Mouse (Mus musculus): ENCODE data around the gene Dpf3. TPM values are rescaled to one million over a fixed set of nuclear protein-coding genes. Genes with fewer than 3 reads are reported as not detected.

Dpf3 gene
- polyA plus RNA-seq, 1 experiment from 2014 or later: 6.4 TPM

DNA sequence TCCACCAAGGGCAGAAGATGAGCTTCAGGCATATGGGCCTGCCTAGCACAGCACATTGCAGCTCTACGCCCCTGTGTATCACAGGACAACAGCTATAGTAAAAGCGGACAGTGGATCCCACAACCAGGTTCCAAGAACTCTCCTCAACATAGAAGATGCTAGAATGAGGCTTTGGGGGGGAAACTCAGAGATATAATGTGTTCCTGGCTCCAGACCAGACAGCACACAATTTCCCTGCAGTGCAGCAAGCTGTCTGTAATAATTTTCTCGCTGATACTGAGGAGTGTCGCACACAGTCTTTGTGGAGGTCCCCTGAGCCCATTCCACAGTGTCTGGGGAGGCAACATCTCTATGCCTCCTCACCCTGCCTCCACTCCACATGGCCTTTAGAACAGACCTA is 146.6 kb downstream of the Dpf3 start:
- Histone ChIP-seq H3K4me1 (peaks cover 36% of the 10 kb centered on the region), H3K27ac (replicated peaks) (no peak overlapping the region), H3K27me3 (ENCODE audit: low read depth, poor library complexity, severe bottlenecking) (no peaks in the 10 kb centered on the region), H3K36me3 (no peaks in the 10 kb centered on the region), H3K9me3 (replicated peaks) (no peaks in the 10 kb centered on the region), H3K4me3 (no peak overlapping the region)
- no peak for DNase-seq (ENCODE audit: low spot score)
- 97% methylated on average over 4 of the region's 4 CpGs for WGBS

DNA sequence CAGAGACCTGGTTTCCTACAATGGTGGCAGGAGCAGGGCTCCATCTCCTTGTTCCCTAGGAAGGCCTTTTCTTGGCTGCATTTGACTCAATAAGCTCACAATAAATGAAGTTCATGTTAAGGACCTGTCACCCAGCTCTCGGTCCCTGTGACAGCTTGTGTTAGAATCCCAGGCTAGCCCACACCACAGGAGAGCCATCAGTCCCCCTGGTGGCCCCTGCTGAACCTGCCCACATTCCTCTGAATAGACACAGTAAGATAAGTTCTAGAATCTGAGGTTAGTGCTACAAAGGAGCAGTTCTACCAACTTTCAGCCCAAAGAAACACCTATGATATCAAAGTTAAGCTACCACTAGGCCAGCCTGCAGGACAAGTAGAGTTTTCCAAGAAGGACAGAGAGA is 149.2 kb downstream of the Dpf3 start:
- 85% methylated on average over 1 of the region's 1 CpGs for WGBS
- Histone ChIP-seq H3K27ac (replicated peaks) (no peak overlapping the region), H3K4me1 (peaks cover 39% of the 10 kb centered on the region), H3K9me3 (replicated peaks) (no peaks in the 10 kb centered on the region), H3K27me3 (ENCODE audit: low read depth, poor library complexity, severe bottlenecking) (no peaks in the 10 kb centered on the region), H3K36me3 (no peaks in the 10 kb centered on the region), H3K4me3 (no peak overlapping the region)
- no peak for DNase-seq (ENCODE audit: low spot score)

DNA sequence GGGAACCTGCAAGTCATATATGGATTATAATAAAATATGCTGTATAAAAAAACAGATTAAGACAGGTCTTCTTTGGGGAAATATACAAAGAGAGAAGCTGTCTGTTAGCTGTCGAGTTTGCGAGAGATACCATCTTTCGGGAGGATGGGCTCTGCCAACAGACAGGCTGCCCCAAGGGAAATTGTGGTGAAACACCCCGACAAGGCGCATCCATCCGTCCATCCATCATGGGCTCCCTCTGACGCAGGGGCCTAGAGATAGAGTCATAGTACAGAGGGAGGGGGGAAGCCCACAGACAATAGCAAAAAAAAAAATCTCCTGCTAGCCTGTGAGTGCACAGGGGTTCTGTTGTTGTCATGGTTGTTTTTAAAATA is 149.8 kb downstream of the Dpf3 start:
- Histone ChIP-seq H3K27ac (replicated peaks) (no peak overlapping the region; the same call in 1 of the 2 replicates), H3K9me3 (replicated peaks) (no peaks in the 10 kb centered on the region), H3K4me3 (no peak overlapping the region), H3K36me3 (no peaks in the 10 kb centered on the region), H3K4me1 (peaks cover 37% of the 10 kb centered on the region), H3K27me3 (ENCODE audit: low read depth, poor library complexity, severe bottlenecking) (no peaks in the 10 kb centered on the region)
- DNase-seq (ENCODE audit: low spot score): no peak
- 69% methylated on average over 7 of the region's 7 CpGs for WGBS

DNA sequence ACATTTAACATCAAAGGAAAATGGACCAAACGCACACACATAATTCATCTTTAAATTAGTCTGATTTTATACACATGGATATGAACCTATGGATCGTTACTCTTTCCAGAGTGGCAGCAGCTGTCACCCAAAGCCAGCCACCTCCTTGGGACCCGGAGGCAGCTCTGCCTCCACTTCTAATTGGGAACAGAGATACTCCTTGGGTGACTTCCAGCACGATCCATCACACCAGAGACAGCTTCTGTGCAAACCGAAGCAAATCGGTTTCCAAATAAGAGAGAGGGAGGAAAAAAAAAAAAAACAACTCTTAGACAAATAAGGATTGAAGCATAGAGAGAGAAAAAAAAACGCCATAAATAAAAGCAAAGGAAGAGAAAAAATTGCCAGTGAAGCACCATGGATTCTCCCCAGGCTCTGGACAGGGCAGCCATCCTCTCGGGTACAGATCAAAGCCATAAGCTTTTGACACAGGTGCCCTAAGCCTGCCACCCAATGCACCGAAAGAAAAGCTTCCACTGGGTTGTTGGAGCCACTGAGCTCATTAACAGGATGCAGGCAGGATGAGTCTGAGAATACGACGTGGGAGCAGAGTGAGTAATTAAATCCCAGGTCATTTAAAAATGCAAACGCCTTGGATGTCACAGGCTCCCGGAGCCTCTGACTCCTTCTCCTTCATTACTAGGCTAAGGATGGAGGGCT is 150.3 kb downstream of the Dpf3 start:
- no peaks in the 10 kb centered on the region for H3K9me3 ChIP-seq (replicated peaks)
- H3K36me3 ChIP-seq: no peaks in the 10 kb centered on the region
- H3K4me1 ChIP-seq: peaks cover 31% of the 10 kb centered on the region
- 44% methylated on average over 13 of the region's 13 CpGs for WGBS
- no peak overlapping the region; the same call in 1 of the 2 replicates for H3K27ac ChIP-seq (replicated peaks)
- no peaks in the 10 kb centered on the region for H3K27me3 ChIP-seq (ENCODE audit: low read depth, poor library complexity, severe bottlenecking)
- H3K4me3 ChIP-seq: no peak overlapping the region
- DNase-seq (ENCODE audit: low spot score): no peak

DNA sequence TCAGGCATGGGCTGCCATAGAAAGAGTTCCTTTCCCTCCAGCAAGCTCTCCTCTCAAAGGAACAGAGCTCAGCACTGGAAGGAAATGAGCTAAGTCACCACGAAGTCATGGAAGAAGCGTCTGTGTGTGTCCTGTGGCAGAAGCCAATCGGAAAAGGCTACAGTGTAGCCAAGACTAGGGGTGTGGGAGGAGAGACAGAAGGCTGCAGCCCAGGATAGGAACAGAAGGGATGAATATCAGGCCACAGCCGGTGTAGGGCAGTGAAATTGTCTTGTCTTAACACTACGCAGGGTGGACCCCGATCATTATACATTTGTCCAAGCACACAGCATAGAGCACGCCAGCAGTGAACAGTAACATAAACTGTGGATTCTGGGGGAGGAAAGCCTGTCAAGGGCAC is 157.5 kb downstream of the Dpf3 start:
- H3K27me3 ChIP-seq (ENCODE audit: low read depth, poor library complexity, severe bottlenecking): no peaks in the 10 kb centered on the region
- 85% methylated on average over 7 of the region's 7 CpGs for WGBS
- no peak for DNase-seq (ENCODE audit: low spot score)

DNA sequence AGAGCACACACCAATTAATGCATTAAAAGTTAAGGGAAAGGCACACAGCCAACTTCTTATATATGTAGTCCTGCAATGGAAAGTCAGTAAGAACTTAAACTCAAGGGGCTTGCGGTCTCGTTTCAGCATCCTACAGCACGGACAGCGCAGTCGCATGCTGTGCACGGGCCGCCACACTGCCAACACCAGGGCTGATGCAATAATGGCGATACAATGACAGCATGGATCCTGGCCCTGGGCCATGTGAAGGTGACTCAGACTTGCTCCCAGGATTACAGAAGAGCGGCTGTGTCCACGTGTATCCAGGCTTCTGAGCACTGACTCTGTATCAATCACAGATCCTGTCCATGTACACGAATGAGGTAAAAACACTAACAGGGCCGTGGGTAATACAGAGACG is 158.6 kb downstream of the Dpf3 start:
- DNase-seq (ENCODE audit: low spot score): no peak
- Histone ChIP-seq H3K36me3 (no peaks in the 10 kb centered on the region), H3K9me3 (replicated peaks) (no peaks in the 10 kb centered on the region), H3K27me3 (ENCODE audit: low read depth, poor library complexity, severe bottlenecking) (no peaks in the 10 kb centered on the region), H3K4me1 (peaks cover 13% of the 10 kb centered on the region), H3K4me3 (no peak overlapping the region), H3K27ac (replicated peaks) (no peak overlapping the region)
- 91% methylated on average over 13 of the region's 13 CpGs for WGBS

More for the DNA sequence above, 157.5 kb downstream of the Dpf3 start:
- no peaks in the 10 kb centered on the region for H3K9me3 ChIP-seq (replicated peaks)
- H3K4me1 ChIP-seq: peaks cover 13% of the 10 kb centered on the region
- H3K27ac ChIP-seq (replicated peaks): no peak overlapping the region
- H3K4me3 ChIP-seq: no peak overlapping the region
- H3K36me3 ChIP-seq: no peaks in the 10 kb centered on the region

DNA sequence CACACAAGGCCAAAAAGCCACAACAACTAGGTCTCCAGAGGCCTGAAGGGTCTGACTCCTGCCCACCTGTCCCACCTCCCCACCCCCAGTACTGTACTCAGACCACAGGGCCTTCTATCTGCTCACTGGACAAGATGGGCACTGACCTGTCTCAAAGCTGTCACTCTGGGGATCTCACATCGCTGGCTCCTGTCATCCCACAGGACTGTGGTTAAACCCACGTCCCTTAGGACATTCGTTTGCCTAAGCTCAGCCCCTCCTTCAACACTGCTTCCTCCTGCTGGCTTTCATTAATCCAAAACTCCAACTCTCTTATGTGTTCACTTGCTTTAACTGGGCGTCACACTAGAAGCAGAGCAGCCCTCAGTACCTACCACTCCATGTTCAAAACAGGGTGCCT is 159.0 kb downstream of the Dpf3 start:
- H3K9me3 ChIP-seq (replicated peaks): no peaks in the 10 kb centered on the region
- no peak for DNase-seq (ENCODE audit: low spot score)
- 66% methylated on average over 4 of the region's 4 CpGs for WGBS
- no peaks in the 10 kb centered on the region for H3K36me3 ChIP-seq
- H3K27ac ChIP-seq (replicated peaks): 0 out of 2 replicates have a peak overlapping the region, but pooled peaks have one; percentile 38
- no peaks in the 10 kb centered on the region for H3K27me3 ChIP-seq (ENCODE audit: low read depth, poor library complexity, severe bottlenecking)
- no peak overlapping the region for H3K4me3 ChIP-seq
- peaks cover 13% of the 10 kb centered on the region for H3K4me1 ChIP-seq

DNA sequence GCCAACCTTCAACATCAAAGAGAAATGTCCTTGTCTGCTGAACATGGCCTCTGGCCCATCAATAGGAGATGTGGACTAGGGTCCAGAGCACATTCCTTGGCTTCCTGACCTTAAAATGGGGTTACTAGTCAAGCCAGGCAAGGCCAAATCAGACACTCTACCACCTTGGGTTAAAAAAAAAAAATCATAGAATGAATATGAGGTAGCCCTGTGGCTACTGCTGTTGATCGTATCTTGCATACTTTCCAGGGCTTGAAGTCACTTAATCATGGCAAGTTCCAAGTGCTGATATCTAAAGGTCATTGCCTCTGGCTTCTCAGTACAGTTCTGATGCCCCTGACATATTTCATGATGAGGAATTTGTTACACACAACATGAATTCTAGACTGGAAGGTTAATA is 160.1 kb downstream of the Dpf3 start:
- H3K9me3 ChIP-seq (replicated peaks): no peaks in the 10 kb centered on the region
- H3K4me1 ChIP-seq: peaks cover 13% of the 10 kb centered on the region
- DNase-seq (ENCODE audit: low spot score): no peak
- H3K36me3 ChIP-seq: no peaks in the 10 kb centered on the region
- 92% methylated on average over 1 of the region's 1 CpGs for WGBS
- no peak overlapping the region for H3K4me3 ChIP-seq
- no peak overlapping the region for H3K27ac ChIP-seq (replicated peaks)
- no peaks in the 10 kb centered on the region for H3K27me3 ChIP-seq (ENCODE audit: low read depth, poor library complexity, severe bottlenecking)

DNA sequence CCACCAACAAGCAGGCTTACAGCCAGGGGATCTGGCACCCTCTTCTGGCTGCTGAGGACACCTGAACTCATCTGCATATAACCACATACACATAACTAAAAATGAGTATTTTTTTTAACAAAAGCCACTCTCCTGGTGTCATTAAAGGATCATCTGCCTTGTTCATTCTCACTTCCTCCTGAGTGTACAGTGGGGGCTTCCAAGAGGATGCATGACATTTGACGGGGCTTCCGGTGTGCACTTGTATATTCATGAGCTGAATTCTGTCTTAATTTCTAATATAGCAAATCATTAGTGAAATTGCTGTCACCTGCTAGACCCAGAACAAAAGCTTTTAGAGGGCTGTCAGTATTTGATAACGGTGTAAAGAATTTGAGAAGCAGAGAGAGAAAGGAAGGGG is 166.8 kb downstream of the Dpf3 start:
- H3K9me3 ChIP-seq (replicated peaks): no peaks in the 10 kb centered on the region
- 91% methylated on average over 3 of the region's 3 CpGs for WGBS
- no peaks in the 10 kb centered on the region for H3K36me3 ChIP-seq
- no peak for DNase-seq (ENCODE audit: low spot score)
- H3K4me3 ChIP-seq: no peak overlapping the region
- no peaks in the 10 kb centered on the region for H3K27me3 ChIP-seq (ENCODE audit: low read depth, poor library complexity, severe bottlenecking)
- peaks cover 18% of the 10 kb centered on the region for H3K4me1 ChIP-seq
- H3K27ac ChIP-seq (replicated peaks): no peak overlapping the region

DNA sequence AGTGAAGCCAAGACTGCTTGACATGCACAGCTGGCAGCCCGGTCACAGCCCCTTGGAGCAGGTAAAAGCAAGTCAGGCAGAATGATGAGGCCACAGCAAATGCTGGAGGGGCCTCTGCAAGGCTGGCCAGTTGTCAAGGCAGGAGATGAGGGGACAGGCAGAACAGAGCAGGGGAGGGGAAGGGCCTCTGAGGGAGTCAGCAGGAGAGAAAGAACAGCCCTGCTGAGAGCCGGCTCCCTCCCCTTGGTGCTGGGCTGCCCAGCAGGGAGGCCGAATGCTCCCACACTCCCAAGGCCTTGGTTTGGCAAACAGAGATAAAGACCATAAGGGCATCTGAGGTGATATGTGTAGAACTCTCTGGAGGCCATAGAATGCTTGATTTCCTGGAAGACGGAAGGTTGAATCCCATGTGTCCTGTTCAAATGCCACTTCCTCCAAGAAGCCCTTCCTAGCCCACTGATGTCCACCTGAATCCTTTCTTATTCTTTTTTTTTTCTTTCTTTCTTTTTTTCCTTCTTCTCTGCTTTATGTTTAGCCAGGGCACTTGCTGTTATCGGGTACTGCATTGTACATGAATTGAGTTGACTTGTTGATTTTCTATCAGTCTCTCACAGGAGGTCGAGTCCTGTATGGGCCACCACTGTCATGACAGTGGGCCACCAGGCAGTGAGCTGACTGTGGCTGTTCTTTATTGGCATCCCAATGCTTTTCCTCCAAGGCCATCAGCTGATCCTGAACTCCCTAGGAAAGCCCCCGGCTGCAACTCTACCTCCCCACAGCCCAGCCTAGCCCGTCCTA is 169.7 kb downstream of the Dpf3 start:
- no peak for DNase-seq (ENCODE audit: low spot score)
- H3K27ac ChIP-seq (replicated peaks): peak overlapping the region; percentile 46
- 70% methylated on average over 8 of the region's 8 CpGs for WGBS

DNA sequence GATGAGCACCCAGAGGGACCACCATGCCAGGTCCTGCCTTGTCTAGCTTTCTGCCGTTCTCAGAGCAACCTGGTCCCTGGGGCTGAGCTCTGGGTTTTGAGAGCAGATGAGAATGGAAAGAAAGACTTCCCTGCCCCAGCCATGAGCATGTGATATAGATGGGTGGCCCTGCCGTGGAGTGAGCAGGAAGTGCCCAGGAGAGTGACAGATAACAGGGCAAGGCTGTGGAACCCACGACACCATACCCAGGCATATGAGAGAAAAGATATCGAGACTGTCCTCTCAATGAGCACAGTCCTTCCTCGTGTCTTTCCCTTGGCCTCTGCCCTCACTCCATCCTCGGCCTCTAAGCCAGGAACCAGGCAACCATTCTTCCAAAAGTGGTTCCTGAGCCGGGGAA is 172.8 kb downstream of the Dpf3 start:
- Histone ChIP-seq H3K27me3 (ENCODE audit: low read depth, poor library complexity, severe bottlenecking) (no peaks in the 10 kb centered on the region; the same call in 1 of the 2 replicates), H3K27ac (replicated peaks) (0 out of 2 replicates have a peak overlapping the region, but pooled peaks have one; percentile 9), H3K4me1 (peaks cover 28% of the 10 kb centered on the region), H3K9me3 (replicated peaks) (no peaks in the 10 kb centered on the region), H3K4me3 (no peak overlapping the region), H3K36me3 (no peaks in the 10 kb centered on the region)
- no peak for DNase-seq (ENCODE audit: low spot score)
- WGBS: 82% methylated on average over 7 of the region's 7 CpGs

More for the DNA sequence above, 169.7 kb downstream of the Dpf3 start:
- H3K9me3 ChIP-seq (replicated peaks): no peaks in the 10 kb centered on the region
- no peak overlapping the region for H3K4me3 ChIP-seq
- no peaks in the 10 kb centered on the region; the same call in 1 of the 2 replicates for H3K27me3 ChIP-seq (ENCODE audit: low read depth, poor library complexity, severe bottlenecking)
- no peaks in the 10 kb centered on the region for H3K36me3 ChIP-seq
- H3K4me1 ChIP-seq: peaks cover 27% of the 10 kb centered on the region

DNA sequence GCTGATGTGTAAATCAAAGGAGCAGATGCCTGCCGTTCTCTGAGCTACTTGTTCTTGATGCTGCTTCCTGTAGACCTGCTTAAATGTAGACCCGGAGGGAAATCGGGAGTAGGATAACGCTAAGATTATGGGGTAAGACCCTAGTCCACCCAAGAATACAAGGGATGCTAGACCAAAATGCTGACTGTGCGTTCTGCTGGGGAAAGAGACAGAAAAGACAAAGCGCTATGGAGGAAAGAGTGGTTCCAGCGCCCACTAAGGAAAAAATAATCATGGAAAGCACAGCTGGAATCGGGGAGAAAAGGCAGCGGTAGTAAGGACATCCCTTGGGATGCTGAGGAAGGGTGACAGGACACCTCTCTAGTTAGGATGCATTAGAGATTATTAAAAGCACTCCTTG is 174.7 kb downstream of the Dpf3 start:
- DNase-seq (ENCODE audit: low spot score): no peak
- Histone ChIP-seq H3K4me1 (peaks cover 37% of the 10 kb centered on the region), H3K27me3 (ENCODE audit: low read depth, poor library complexity, severe bottlenecking) (no peaks in the 10 kb centered on the region; the same call in 1 of the 2 replicates), H3K36me3 (no peaks in the 10 kb centered on the region), H3K27ac (replicated peaks) (no peak overlapping the region), H3K4me3 (no peak overlapping the region), H3K9me3 (replicated peaks) (no peaks in the 10 kb centered on the region)
- 90% methylated on average over 9 of the region's 9 CpGs for WGBS

DNA sequence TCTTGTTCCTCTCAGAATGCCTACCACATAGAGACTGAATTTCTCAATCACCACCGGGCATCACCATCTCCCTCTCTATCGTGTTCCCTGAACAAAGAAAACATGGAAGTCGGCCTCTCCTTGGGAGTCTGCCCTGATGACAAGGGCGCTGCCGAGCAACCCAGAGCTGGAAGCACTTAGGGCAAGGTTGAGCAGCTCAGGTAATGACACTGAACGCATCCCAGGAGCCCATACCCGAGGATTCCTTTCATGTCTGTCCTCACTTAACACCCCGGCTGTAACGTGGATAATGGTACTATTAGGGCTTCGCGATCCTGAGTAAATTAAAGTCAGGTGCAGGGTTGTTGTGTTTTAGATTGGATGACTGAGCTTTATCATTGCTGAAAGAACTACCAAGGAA is 176.9 kb downstream of the Dpf3 start:
- no peak for DNase-seq (ENCODE audit: low spot score)
- Histone ChIP-seq H3K36me3 (no peaks in the 10 kb centered on the region), H3K27me3 (ENCODE audit: low read depth, poor library complexity, severe bottlenecking) (no peaks in the 10 kb centered on the region; the same call in 1 of the 2 replicates), H3K27ac (replicated peaks) (no peak overlapping the region), H3K9me3 (replicated peaks) (no peaks in the 10 kb centered on the region), H3K4me3 (no peak overlapping the region), H3K4me1 (peaks cover 20% of the 10 kb centered on the region; the same call in 1 of the 2 replicates)
- WGBS: 81% methylated on average over 11 of the region's 11 CpGs

Data from midbrain, embryonic 10.5 days (tissue).